Mouse (Mus musculus): ENCODE measurements around the gene Fam90a1a.
"Not testable (repeated sequence)": the region's sequence is repeated elsewhere in the genome, so short reads cannot be mapped to it uniquely, and the experiment has no call there.

Fam90a1a gene

DNA sequence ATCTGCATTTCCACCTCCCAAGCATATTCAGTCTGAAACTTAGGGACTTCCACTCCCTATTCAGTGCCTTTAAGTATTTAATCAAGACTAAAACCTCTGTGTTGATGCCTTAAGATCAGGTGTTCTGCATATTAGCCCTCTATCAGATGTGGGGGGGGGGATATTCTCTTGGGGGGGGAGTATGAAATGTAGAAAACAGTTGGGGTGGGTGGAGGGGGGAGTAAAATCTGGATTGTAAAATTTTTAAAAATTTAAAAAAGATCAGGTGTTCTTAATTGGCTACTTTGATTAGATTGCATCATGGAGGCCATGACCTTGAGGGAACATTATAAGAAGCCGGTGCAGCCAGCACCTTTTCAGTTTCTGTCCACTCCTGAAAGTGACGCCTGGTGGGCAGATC is at the start of gene Fam90a1a:
Fam90a1a (plus strand) TSS at position 301 of the 400 bp plus-strand sequence.
- no peak for DNase-seq (ENCODE audit: low spot score in 2 of 2)

DNA sequence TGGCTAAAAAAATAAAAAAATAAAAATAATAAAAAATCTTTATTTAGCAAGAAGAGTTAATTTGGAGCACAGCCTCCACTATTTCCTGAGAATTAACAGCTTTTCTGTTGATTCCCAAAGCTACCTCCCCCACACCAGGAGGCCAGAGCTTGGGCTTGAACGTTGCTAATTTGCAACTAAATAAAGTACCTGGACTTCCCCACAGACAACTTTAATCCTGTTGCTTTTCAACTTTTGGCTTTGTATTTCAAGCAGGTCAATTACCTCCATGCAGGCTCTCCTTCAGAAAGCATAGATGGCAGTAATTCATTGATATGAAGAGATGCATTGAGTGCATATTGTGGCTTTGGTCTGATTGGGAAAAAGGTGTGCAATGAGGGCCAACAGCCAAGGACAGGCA is 46.6 kb upstream of the Fam90a1a start:
- DNase-seq (ENCODE audit: low spot score in 2 of 2), result no peak

- DNase-seq (ENCODE audit: low spot score in 2 of 2), result no peak
Observed at GRCm38 (mm10) chr8:21912554-21912953, 46.0 kb upstream of the Fam90a1a start.

DNA sequence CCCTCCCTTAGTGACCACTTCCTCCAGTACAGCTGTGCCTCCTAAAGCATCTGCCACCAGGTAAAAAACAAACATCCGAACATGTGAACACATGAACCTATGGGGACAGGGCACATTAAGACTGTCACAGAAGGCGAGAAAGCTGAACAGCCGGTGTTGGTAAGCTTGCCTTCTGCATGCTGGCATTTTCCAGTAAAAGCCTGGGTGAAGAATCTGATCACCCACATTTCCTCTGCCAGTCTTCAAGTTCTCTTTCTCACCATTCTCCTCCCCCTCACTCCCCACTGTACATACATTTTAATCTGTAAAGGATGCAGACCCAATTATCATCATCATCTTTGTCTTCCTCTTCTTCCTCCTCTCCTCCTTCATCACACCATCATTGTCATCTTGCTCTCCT is 42.9 kb upstream of the Fam90a1a start:
- no peak for DNase-seq (ENCODE audit: low spot score in 2 of 2)

GRCm38 (mm10) chr8:21930754-21931153 is 27.8 kb upstream of the Fam90a1a start:
- not testable (repeated sequence) for DNase-seq (ENCODE audit: low spot score in 2 of 2)

DNA sequence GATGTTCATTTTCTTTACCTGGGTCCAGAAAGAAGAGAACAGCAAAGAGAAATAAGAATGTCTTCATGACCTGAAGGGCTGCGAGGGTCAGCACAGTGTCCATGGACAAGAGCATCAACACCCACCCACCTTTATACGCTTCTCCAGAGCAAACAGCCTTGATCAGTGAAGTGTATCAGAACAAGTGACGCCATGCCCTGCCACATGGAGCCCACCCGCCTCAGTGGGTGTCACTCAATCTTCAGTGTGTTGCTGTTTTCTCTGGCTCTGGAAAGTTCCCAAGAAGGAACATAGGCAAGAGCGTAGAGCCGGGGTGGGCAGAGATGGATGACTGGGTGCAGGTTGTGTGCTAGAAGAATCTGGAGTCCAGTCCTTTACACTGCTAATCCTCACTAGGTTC is 25.9 kb upstream of the Fam90a1a start, which contains the start of gene Defb15:
Defb15 (minus strand) TSS at position 101 of the 400 bp plus-strand sequence.
- no peak for DNase-seq (ENCODE audit: low spot score in 2 of 2)

DNA sequence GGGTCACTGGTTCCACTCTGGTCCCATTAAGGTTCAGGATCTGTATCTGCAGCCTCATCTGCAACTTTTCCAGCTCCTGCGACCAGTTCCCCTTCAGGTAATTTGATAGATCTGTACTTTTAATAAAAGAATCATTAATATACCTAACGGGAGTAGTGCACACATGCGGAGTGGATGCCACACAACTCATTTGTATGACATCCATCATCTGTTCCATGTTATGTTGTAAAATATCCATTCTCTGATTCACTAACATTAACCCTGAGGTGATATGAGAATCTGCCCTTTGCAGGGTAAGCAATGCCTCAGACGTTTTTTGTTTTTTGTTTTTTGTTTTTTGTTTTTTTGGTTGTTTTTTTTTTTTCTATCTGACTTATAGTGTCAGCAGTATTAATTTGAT is 20.5 kb upstream of the Fam90a1a start, which contains the start of gene Defb35:
Defb35 (plus strand) TSS at position 301 of the 400 bp plus-strand sequence.
- not testable (repeated sequence) for DNase-seq (ENCODE audit: low spot score in 2 of 2)

- DNase-seq (ENCODE audit: low spot score in 2 of 2), result no peak
Observed at GRCm38 (mm10) chr8:21946462-21946861, 12.1 kb upstream of the Fam90a1a start, which contains the start of gene Defb13. Gene Defb13, plus strand, starts transcription at chr8:21946762.

- no peak for DNase-seq (ENCODE audit: low spot score in 2 of 2)
Observed at GRCm38 (mm10) chr8:21947311-21948017, 11.1 kb upstream of the Fam90a1a start.

- no peak for DNase-seq (ENCODE audit: low spot score in 2 of 2)
Observed at GRCm38 (mm10) chr8:21955321-21955720, 3.2 kb upstream of the Fam90a1a start.

- DNase-seq (ENCODE audit: low spot score in 2 of 2), result no peak
Observed at GRCm38 (mm10) chr8:21956336-21956735, 2.2 kb upstream of the Fam90a1a start.

DNA sequence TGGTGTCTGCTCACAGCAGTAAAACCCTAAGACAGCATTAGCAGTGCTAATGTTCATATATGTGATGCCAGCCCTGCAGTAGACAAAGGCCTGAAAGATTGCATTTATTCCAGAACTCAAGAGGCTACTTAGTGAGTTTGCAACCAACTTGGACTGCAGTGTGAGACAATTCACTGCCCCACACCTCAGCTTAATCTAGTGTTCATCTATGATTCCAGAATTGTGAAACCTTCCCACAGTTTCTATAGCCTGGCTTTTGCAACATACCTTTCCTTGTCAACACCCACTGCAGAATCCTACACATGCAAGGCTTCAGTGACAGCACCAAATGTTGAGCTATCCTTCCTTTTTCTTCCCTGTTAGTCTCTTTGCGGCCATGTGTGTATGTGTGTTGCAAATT is 8.1 kb downstream of the Fam90a1a start:
- DNase-seq (ENCODE audit: low spot score in 2 of 2), result no peak

DNA sequence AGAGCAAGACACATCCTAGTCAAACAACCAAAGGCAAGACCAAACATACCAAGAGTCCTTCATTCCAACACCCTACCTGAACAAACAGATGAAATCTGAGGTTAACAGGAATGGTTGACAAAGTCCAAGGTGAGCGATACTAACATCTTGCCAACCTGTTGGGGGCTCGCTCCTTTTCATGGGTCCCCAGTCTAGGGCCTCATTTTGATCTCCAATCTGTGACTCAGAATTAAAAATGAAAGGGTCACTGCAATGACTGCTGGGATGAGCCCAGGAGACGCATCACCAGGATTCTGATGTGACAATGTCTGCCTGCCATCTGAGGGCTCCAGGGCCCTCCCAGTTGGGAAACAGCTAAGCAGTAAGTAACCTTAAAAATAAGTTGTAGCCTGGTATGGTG is 11.0 kb downstream of the Fam90a1a start, which contains the start of gene Ccdc70:
Ccdc70 (plus strand) TSS at position 301 of the 400 bp plus-strand sequence.
- DNase-seq (ENCODE audit: low spot score in 2 of 2), result no peak

GRCm38 (mm10) chr8:21978193-21978592 is 19.7 kb downstream of the Fam90a1a start:
- DNase-seq (ENCODE audit: low spot score in 2 of 2), result no peak

- no peak for DNase-seq (ENCODE audit: low spot score in 2 of 2)
Observed at GRCm38 (mm10) chr8:21981664-21982337, 23.3 kb downstream of the Fam90a1a start.

GRCm38 (mm10) chr8:21992184-21992583 is 33.7 kb downstream of the Fam90a1a start:
- peak in 1 of 2 experiments; percentile 7 for DNase-seq (ENCODE audit: low spot score in 2 of 2)

DNA sequence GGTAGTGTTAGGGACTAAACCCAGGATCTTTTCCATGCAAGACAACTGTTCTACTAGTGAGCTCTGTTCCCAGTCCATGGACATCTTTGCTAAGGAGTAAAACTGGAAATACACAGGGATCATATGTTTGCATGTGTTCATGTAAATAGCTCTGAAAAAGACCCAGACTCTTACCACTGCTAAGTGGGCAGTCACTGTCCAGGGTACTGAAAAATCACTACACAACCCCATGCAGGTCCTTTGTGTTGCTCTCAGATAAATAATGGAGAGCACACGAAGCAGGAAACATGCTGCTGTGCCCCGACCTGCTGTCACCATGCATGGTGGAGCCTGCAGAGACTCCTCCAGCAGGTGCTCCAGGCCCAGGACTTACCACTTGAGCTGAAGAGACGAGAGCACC is 36.7 kb downstream of the Fam90a1a start:
- no peak for DNase-seq (ENCODE audit: low spot score in 2 of 2)

DNA sequence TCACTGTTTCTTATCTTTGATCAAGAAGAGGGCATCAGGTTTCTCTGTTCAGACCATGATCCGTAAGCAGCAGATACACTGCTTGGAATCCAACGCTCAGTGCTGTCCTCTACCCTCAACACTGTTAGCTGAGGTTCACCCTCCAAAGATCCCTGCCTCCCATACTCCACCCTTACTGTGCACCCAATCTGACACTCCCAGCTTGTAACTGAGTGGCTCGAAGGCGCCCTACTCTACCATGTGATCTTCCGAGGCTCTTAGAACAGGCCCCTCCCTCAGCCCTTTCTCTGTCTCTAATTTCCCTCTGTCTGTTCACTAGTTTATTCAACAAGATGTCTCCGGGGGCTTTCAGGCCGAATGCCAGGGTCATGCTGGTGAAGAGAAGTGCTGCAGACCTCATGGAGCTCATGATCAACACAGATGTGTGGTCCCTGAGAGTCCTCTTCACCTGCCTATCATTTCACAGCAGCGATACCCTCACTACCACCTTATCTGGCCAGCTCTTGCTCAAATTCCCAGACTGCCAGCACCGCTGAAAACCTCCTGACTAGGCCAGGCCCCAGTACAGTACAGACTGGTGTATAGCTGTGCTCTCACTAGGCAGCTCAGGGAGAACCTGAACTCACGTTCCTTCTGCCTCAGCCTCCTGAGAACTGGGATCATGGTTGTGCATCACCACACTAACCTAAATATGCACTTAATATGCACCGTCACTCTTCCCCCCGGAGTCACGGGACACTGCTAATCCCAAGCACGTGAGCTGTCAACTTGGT is 46.4 kb downstream of the Fam90a1a start:
- no peak for DNase-seq (ENCODE audit: low spot score in 2 of 2)

GRCm38 (mm10) chr8:22006423-22006822 is 47.9 kb downstream of the Fam90a1a start:
- DNase-seq (ENCODE audit: low spot score in 2 of 2), result no peak

DNA sequence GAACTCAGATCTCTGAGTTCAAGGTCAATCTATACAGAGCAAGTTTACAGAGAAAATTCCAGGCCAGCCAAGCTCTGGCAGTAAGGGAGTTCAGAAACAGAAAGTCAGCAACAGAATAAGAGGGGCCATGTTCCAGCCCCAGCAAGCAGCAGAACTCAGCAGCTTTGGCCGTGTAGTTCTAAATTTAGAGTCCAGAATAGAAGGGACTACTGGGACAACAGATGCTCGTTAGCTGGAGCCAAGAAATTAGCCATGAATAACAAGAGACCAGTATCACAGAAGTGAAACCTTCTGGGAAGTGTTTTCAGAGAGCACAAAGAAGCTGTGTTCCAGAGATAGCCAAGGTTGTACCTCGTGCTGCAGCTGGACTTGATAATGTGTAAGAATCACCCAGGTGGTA is 50.9 kb downstream of the Fam90a1a start:
- DNase-seq (ENCODE audit: low spot score in 2 of 2), result no peak

- peak in 1 of 2 experiments; percentile 1 for DNase-seq (ENCODE audit: low spot score in 2 of 2)
Observed at GRCm38 (mm10) chr8:22013034-22013707, 54.7 kb downstream of the Fam90a1a start.
